9 mouse cellular contexts compared by ENCODE assay signal in genomic region chr16:23227851-23228250, GRCm38 (mm10). TPM values are rescaled to one million over a fixed set of nuclear protein-coding genes. Genes with fewer than 3 reads are reported as not detected.
A peak's percentile ranks its signal among the peaks of the same experiment; 100 is the strongest.
DNase-seq lines count a peak whose midpoint lies in the region; ATAC-seq and TF ChIP-seq lines count a peak whose summit lies in the region.
"Had no signal": no experiment of that assay in that cellular context is flagged by ENCODE, and none has a peak within 500 bp of the region (broad histone marks: within the 10 kb centered on the region; RNA-seq: fewer than 3 reads in every experiment).

No protein-coding gene starts in this region.

- WGBS in lung, embryonic 14.5 days, result 36% methylated on average over 6 of the region's 6 CpGs
- WGBS in lung, adult 2 months, result 56% methylated on average over 6 of the region's 6 CpGs
- 34% methylated on average over 6 of the region's 6 CpGs for WGBS in forebrain, postnatal 0 days
- WGBS in midbrain, postnatal 0 days, result 29% methylated on average over 6 of the region's 6 CpGs

- no peaks in the 10 kb centered on the region for H3K36me3 ChIP-seq in lung, embryonic 14.5 days (ENCODE audit: insufficient read depth)
- H3K36me3 ChIP-seq in forebrain, postnatal 0 days (ENCODE audit: insufficient read depth), result no peaks in the 10 kb centered on the region
- H3K36me3 ChIP-seq in midbrain, postnatal 0 days (ENCODE audit: insufficient read depth, low read length), result no peaks in the 10 kb centered on the region

- DNase-seq in gastrocnemius, adult 2 months, result no peak
- no peak for DNase-seq in gastrocnemius, postnatal 36 days
- no peak for DNase-seq in lung, embryonic 14.5 days
- DNase-seq in lung, adult 2 months, result no peak
- no peak for DNase-seq in forebrain, postnatal 0 days
- DNase-seq in midbrain, postnatal 0 days (ENCODE audit: low spot score), result no peak
- DNase-seq in c-Kit-positive CD71-positive TER-119-positive erythroid progenitor cells, embryonic 14.5 days (ENCODE audit: low spot score), result no peak
- DNase-seq in urinary bladder, adult 18-20 months (ENCODE audit: low spot score in 2 of 2), result no peak
- DNase-seq: heart, postnatal 14 days had no signal

- H3K27ac ChIP-seq in gastrocnemius, adult 2 months, result peak overlapping the region; percentile 24; the same call in 1 of the 2 replicates
- no peak overlapping the region for H3K27ac ChIP-seq in lung, embryonic 14.5 days (ENCODE audit: low read depth)
- H3K27ac ChIP-seq in forebrain, postnatal 0 days (ENCODE audit: low read depth, low read length), result no peak overlapping the region
- H3K27ac ChIP-seq in midbrain, postnatal 0 days (ENCODE audit: low read depth, low read length), result no peak overlapping the region

- no peak for ATAC-seq in lung, embryonic 14.5 days (ENCODE audit: insufficient read depth)
- no peak for ATAC-seq in forebrain, postnatal 0 days
- no peak for ATAC-seq in midbrain, postnatal 0 days (ENCODE audit: low FRiP score)

- no peak for TF ChIP-seq CTCF in gastrocnemius, adult 2 months (IDR thresholded peaks at IDR 0.05)
- no peak for TF ChIP-seq CTCF in lung, embryonic 14.5 days (IDR thresholded peaks at IDR 0.05; ENCODE audit: low read depth)
- no peak for TF ChIP-seq CTCF in lung, adult 2 months (IDR thresholded peaks at IDR 0.05; ENCODE audit: insufficient read depth, low read length)
- TF ChIP-seq CTCF in forebrain, postnatal 0 days (IDR thresholded peaks at IDR 0.05; ENCODE audit: low read depth), result no peak
- no peak for TF ChIP-seq CTCF in midbrain, postnatal 0 days (IDR thresholded peaks at IDR 0.05)

- peak overlapping the region; percentile 2 for H3K4me3 ChIP-seq in gastrocnemius, adult 2 months
- peak overlapping the region; percentile 80; the same call in 1 of the 2 replicates for H3K4me3 ChIP-seq in lung, embryonic 14.5 days (ENCODE audit: low read depth, low read length)
- no peak overlapping the region for H3K4me3 ChIP-seq in lung, adult 2 months (replicated peaks; ENCODE audit: extremely low read depth, low read depth, low read length)
- peak overlapping the region; percentile 88 for H3K4me3 ChIP-seq in forebrain, postnatal 0 days (ENCODE audit: low read depth, low read length)
- 0 out of 2 replicates have a peak overlapping the region, but pooled peaks have one; percentile 79 for H3K4me3 ChIP-seq in midbrain, postnatal 0 days (ENCODE audit: low read depth, low read length)

- H3K4me1 ChIP-seq in lung, embryonic 14.5 days (ENCODE audit: insufficient read depth), result peaks cover 49% of the 10 kb centered on the region
- H3K4me1 ChIP-seq in lung, adult 2 months (ENCODE audit: control insufficient read depth, insufficient read depth, low read length), result peaks cover 10% of the 10 kb centered on the region
- peaks cover 26% of the 10 kb centered on the region for H3K4me1 ChIP-seq in forebrain, postnatal 0 days (ENCODE audit: insufficient read depth)
- no peaks in the 10 kb centered on the region; the same call in 1 of the 2 replicates for H3K4me1 ChIP-seq in midbrain, postnatal 0 days (ENCODE audit: insufficient read depth, low read length)

- no peaks in the 10 kb centered on the region for H3K9me3 ChIP-seq in lung, embryonic 14.5 days (ENCODE audit: low read depth, low read length)
- no peaks in the 10 kb centered on the region for H3K9me3 ChIP-seq in forebrain, postnatal 0 days (ENCODE audit: low read length)
- H3K9me3 ChIP-seq in midbrain, postnatal 0 days (ENCODE audit: low read length), result no peaks in the 10 kb centered on the region

- H3K9ac ChIP-seq in lung, embryonic 14.5 days, result no peak overlapping the region
- H3K9ac ChIP-seq in forebrain, postnatal 0 days, result no peak overlapping the region; the same call in 1 of the 2 replicates
- H3K9ac ChIP-seq in midbrain, postnatal 0 days (replicated peaks; ENCODE audit: low read length, poor library complexity, severe bottlenecking), result no peak overlapping the region

- intact Hi-C loops in gastrocnemius, adult 2 months (cut with DNase I), result loop anchor here (5.0 kb wide), 1 partner anchor 44 kb away; no protein-coding TSS in a partner anchor
- intact Hi-C loops in gastrocnemius, postnatal 36 days (cut with DNase I), result no loop called here

- no peak for TF ChIP-seq POLR2A in lung, adult 2 months (IDR thresholded peaks at IDR 0.05; ENCODE audit: borderline replicate concordance, extremely low read depth, low read depth, low read length)

- peak overlapping the region; percentile 81 for H3K4me2 ChIP-seq in lung, embryonic 14.5 days
- peak overlapping the region; percentile 83 for H3K4me2 ChIP-seq in forebrain, postnatal 0 days (ENCODE audit: low read depth)
- H3K4me2 ChIP-seq in midbrain, postnatal 0 days (ENCODE audit: low read depth, low read length, poor library complexity, severe bottlenecking), result peak overlapping the region; percentile 91

- no peaks in the 10 kb centered on the region for H3K27me3 ChIP-seq in lung, embryonic 14.5 days (ENCODE audit: insufficient read depth, low read length)
- no peaks in the 10 kb centered on the region for H3K27me3 ChIP-seq in forebrain, postnatal 0 days (ENCODE audit: insufficient read depth, low read length)
- no peaks in the 10 kb centered on the region for H3K27me3 ChIP-seq in midbrain, postnatal 0 days (ENCODE audit: insufficient read depth, low read length)

RNA-seq across cellular contexts. Expression of gene St6gal1, which starts 3.3 kb away (rescaled TPM):
- 1 to 10 TPM; 2.6 to 3.5 TPM for total RNA-seq in gastrocnemius, adult 2 months (2021)
- total RNA-seq in gastrocnemius, postnatal 36 days (2021), result 1 to 10 TPM; 2.4 to 3.2 TPM
- 58.8 and 60.3 TPM in 2 replicates for polyA plus RNA-seq in lung, embryonic 14.5 days (2014; fragmentation: Nextera tagmentation; extraction: Ambion mirVana)
- polyA plus RNA-seq in lung, adult 2 months (2012; rRNA removed), result 22.1 and 28.0 TPM in 2 replicates
- total RNA-seq in forebrain, postnatal 0 days (2014; rRNA removed), result 21.8 and 27.3 TPM in 2 replicates
- 16.4 and 18.6 TPM in 2 replicates for polyA plus RNA-seq in forebrain, postnatal 0 days (2015; fragmentation: Nextera tagmentation; extraction: Ambion mirVana)
- 17.7 and 20.6 TPM in 2 replicates for total RNA-seq in midbrain, postnatal 0 days (2014; rRNA removed)
- polyA plus RNA-seq in midbrain, postnatal 0 days (2015; fragmentation: Nextera tagmentation; extraction: Ambion mirVana), result 8.5 and 12.0 TPM in 2 replicates
